Mouse (Mus musculus): ENCODE measurements around the gene Prkg1. TPM values are rescaled to one million over a fixed set of nuclear protein-coding genes. Genes with fewer than 3 reads are reported as not detected.

Gene Prkg1
- total and polyA plus RNA-seq, 3 experiments, result 1.0 to 29.0 (median 22.9) TPM

GRCm38 (mm10) chr19:30806265-30806664 is 958.6 kb downstream of the Prkg1 start:
- no peaks in the 10 kb centered on the region for H3K36me3 ChIP-seq (replicated peaks)
- no peak overlapping the region for H3K4me3 ChIP-seq (ENCODE audit: low read depth, low read length)
- DNase-seq (ENCODE audit: low spot score) (no peak), ATAC-seq (ENCODE audit: extremely low read depth, insufficient number of reproducible peaks, low FRiP score, poor library complexity, severe bottlenecking) (no peak)
- H3K4me1 ChIP-seq (ENCODE audit: insufficient read depth, low read depth, low read length), result no peaks in the 10 kb centered on the region
- no peaks in the 10 kb centered on the region for H3K9me3 ChIP-seq (replicated peaks)
- no peak for TF ChIP-seq TAL1 (conservative IDR thresholded peaks at IDR 0.05; ENCODE audit: low read depth, low read length)
- H3K27me3 ChIP-seq (ENCODE audit: insufficient read depth, low read length), result no peaks in the 10 kb centered on the region; the same call in 1 of the 2 replicates

GRCm38 (mm10) chr19:30780803-30781202 is 984.0 kb downstream of the Prkg1 start:
- Histone ChIP-seq H3K9me3 (replicated peaks) (no peaks in the 10 kb centered on the region), H3K4me3 (ENCODE audit: low read depth, low read length) (no peak overlapping the region), H3K27me3 (ENCODE audit: insufficient read depth, low read length) (no peaks in the 10 kb centered on the region), H3K36me3 (replicated peaks) (no peaks in the 10 kb centered on the region), H3K4me1 (ENCODE audit: insufficient read depth, low read depth, low read length) (no peaks in the 10 kb centered on the region)
- DNase-seq (ENCODE audit: low spot score) (no peak), ATAC-seq (ENCODE audit: extremely low read depth, insufficient number of reproducible peaks, low FRiP score, poor library complexity, severe bottlenecking) (no peak)
- TF ChIP-seq POLR2AphosphoS5 (IDR thresholded peaks at IDR 0.05; ENCODE audit: insufficient replicate concordance, low read depth, low read length) (no peak), CTCF (IDR thresholded peaks at IDR 0.05; ENCODE audit: low read depth, low read length) (no peak), GATA2 (IDR thresholded peaks at IDR 0.05; ENCODE audit: borderline replicate concordance, low read depth, low read length) (no peak), GATA1 (IDR thresholded peaks at IDR 0.05; ENCODE audit: borderline replicate concordance, low read length) (no peak), TAL1 (conservative IDR thresholded peaks at IDR 0.05; ENCODE audit: low read depth, low read length) (no peak)

GRCm38 (mm10) chr19:30768316-30768715 is 996.5 kb downstream of the Prkg1 start:
- no peaks in the 10 kb centered on the region for H3K27me3 ChIP-seq (ENCODE audit: insufficient read depth, low read length)
- H3K9me3 ChIP-seq (replicated peaks), result no peaks in the 10 kb centered on the region
- no peaks in the 10 kb centered on the region for H3K4me1 ChIP-seq (ENCODE audit: insufficient read depth, low read depth, low read length)
- no peak for ATAC-seq (ENCODE audit: extremely low read depth, insufficient number of reproducible peaks, low FRiP score, poor library complexity, severe bottlenecking)
- no peak for DNase-seq (ENCODE audit: low spot score)
- H3K4me3 ChIP-seq (ENCODE audit: low read depth, low read length), result no peak overlapping the region
- TF ChIP-seq GATA2 (IDR thresholded peaks at IDR 0.05; ENCODE audit: borderline replicate concordance, low read depth, low read length), result no peak
- TF ChIP-seq CTCF (IDR thresholded peaks at IDR 0.05; ENCODE audit: low read depth, low read length), result no peak
- no peak for TF ChIP-seq POLR2AphosphoS5 (IDR thresholded peaks at IDR 0.05; ENCODE audit: insufficient replicate concordance, low read depth, low read length)
- no peak for TF ChIP-seq GATA1 (IDR thresholded peaks at IDR 0.05; ENCODE audit: borderline replicate concordance, low read length)
- TF ChIP-seq TAL1 (conservative IDR thresholded peaks at IDR 0.05; ENCODE audit: low read depth, low read length), result no peak
- H3K36me3 ChIP-seq (replicated peaks), result no peaks in the 10 kb centered on the region

GRCm38 (mm10) chr19:30744426-30744825 is 1020.4 kb downstream of the Prkg1 start:
- H3K4me1 ChIP-seq (ENCODE audit: insufficient read depth, low read depth, low read length), result no peaks in the 10 kb centered on the region
- no peaks in the 10 kb centered on the region for H3K36me3 ChIP-seq (replicated peaks)
- ATAC-seq (ENCODE audit: extremely low read depth, insufficient number of reproducible peaks, low FRiP score, poor library complexity, severe bottlenecking) (no peak), DNase-seq (ENCODE audit: low spot score) (no peak)
- H3K27me3 ChIP-seq (ENCODE audit: insufficient read depth, low read length), result no peaks in the 10 kb centered on the region
- no peak for TF ChIP-seq TAL1 (conservative IDR thresholded peaks at IDR 0.05; ENCODE audit: low read depth, low read length)
- TF ChIP-seq GATA1 (IDR thresholded peaks at IDR 0.05; ENCODE audit: borderline replicate concordance, low read length), result no peak
- no peak for TF ChIP-seq GATA2 (IDR thresholded peaks at IDR 0.05; ENCODE audit: borderline replicate concordance, low read depth, low read length)
- no peak for TF ChIP-seq POLR2AphosphoS5 (IDR thresholded peaks at IDR 0.05; ENCODE audit: insufficient replicate concordance, low read depth, low read length)
- TF ChIP-seq CTCF (IDR thresholded peaks at IDR 0.05; ENCODE audit: low read depth, low read length), result no peak
- H3K4me3 ChIP-seq (ENCODE audit: low read depth, low read length), result no peak overlapping the region
- no peaks in the 10 kb centered on the region for H3K9me3 ChIP-seq (replicated peaks)

GRCm38 (mm10) chr19:30699130-30699529 is 1065.7 kb downstream of the Prkg1 start:
- no peaks in the 10 kb centered on the region for H3K36me3 ChIP-seq (replicated peaks)
- no peaks in the 10 kb centered on the region for H3K9me3 ChIP-seq (replicated peaks)
- DNase-seq (ENCODE audit: low spot score), result no peak
- no peak for TF ChIP-seq CTCF (IDR thresholded peaks at IDR 0.05; ENCODE audit: low read depth, low read length)
- no peak for TF ChIP-seq TAL1 (conservative IDR thresholded peaks at IDR 0.05; ENCODE audit: low read depth, low read length)
- TF ChIP-seq GATA2 (IDR thresholded peaks at IDR 0.05; ENCODE audit: borderline replicate concordance, low read depth, low read length), result no peak
- no peak for TF ChIP-seq GATA1 (IDR thresholded peaks at IDR 0.05; ENCODE audit: borderline replicate concordance, low read length)
- TF ChIP-seq POLR2AphosphoS5 (IDR thresholded peaks at IDR 0.05; ENCODE audit: insufficient replicate concordance, low read depth, low read length), result no peak
- no peak overlapping the region for H3K4me3 ChIP-seq (ENCODE audit: low read depth, low read length)
- ATAC-seq (ENCODE audit: extremely low read depth, insufficient number of reproducible peaks, low FRiP score, poor library complexity, severe bottlenecking), result no peak
- no peaks in the 10 kb centered on the region for H3K4me1 ChIP-seq (ENCODE audit: insufficient read depth, low read depth, low read length)
- no peaks in the 10 kb centered on the region; the same call in 1 of the 2 replicates for H3K27me3 ChIP-seq (ENCODE audit: insufficient read depth, low read length)

GRCm38 (mm10) chr19:30691258-30691657 is 1073.6 kb downstream of the Prkg1 start:
- Histone ChIP-seq H3K4me3 (ENCODE audit: low read depth, low read length) (no peak overlapping the region), H3K4me1 (ENCODE audit: insufficient read depth, low read depth, low read length) (no peaks in the 10 kb centered on the region), H3K36me3 (replicated peaks) (no peaks in the 10 kb centered on the region), H3K9me3 (replicated peaks) (no peaks in the 10 kb centered on the region), H3K27me3 (ENCODE audit: insufficient read depth, low read length) (peaks cover 2% of the 10 kb centered on the region; the same call in 1 of the 2 replicates)
- TF ChIP-seq CTCF (IDR thresholded peaks at IDR 0.05; ENCODE audit: low read depth, low read length), result no peak
- TF ChIP-seq POLR2AphosphoS5 (IDR thresholded peaks at IDR 0.05; ENCODE audit: insufficient replicate concordance, low read depth, low read length), result no peak
- TF ChIP-seq GATA1 (IDR thresholded peaks at IDR 0.05; ENCODE audit: borderline replicate concordance, low read length), result no peak
- TF ChIP-seq GATA2 (IDR thresholded peaks at IDR 0.05; ENCODE audit: borderline replicate concordance, low read depth, low read length), result no peak
- no peak for TF ChIP-seq TAL1 (conservative IDR thresholded peaks at IDR 0.05; ENCODE audit: low read depth, low read length)
- DNase-seq (ENCODE audit: low spot score) (no peak), ATAC-seq (ENCODE audit: extremely low read depth, insufficient number of reproducible peaks, low FRiP score, poor library complexity, severe bottlenecking) (no peak)

- ATAC-seq (ENCODE audit: extremely low read depth, insufficient number of reproducible peaks, low FRiP score, poor library complexity, severe bottlenecking) (no peak), DNase-seq (ENCODE audit: low spot score) (no peak)
- no peak for TF ChIP-seq GATA2 (IDR thresholded peaks at IDR 0.05; ENCODE audit: borderline replicate concordance, low read depth, low read length)
- TF ChIP-seq TAL1 (conservative IDR thresholded peaks at IDR 0.05; ENCODE audit: low read depth, low read length), result no peak
- Histone ChIP-seq H3K9me3 (replicated peaks) (no peaks in the 10 kb centered on the region), H3K4me1 (ENCODE audit: insufficient read depth, low read depth, low read length) (no peaks in the 10 kb centered on the region), H3K36me3 (replicated peaks) (no peaks in the 10 kb centered on the region), H3K4me3 (ENCODE audit: low read depth, low read length) (no peak overlapping the region), H3K27me3 (ENCODE audit: insufficient read depth, low read length) (peaks cover 2% of the 10 kb centered on the region; the same call in 1 of the 2 replicates)
Measured at GRCm38 (mm10) chr19:30690691-30691090, 1074.1 kb downstream of the Prkg1 start.
